Mouse (Mus musculus) MEL (cell line): ENCODE data around the gene Bcas3. TPM values are rescaled to one million over a fixed set of nuclear protein-coding genes. Genes with fewer than 3 reads are reported as not detected.

ENCODE experiments used
- DNase-seq: peaks from one replicate; pipeline ENCODE4 v3.0.0; 2011; ENCODE audit warnings: low read depth, low spot score
- H3K27ac ChIP-seq: 2 replicates; pipeline ENCODE4 v1.5.1; 2012; ENCODE audit warnings: low read depth, mild to moderate bottlenecking, control low read depth, low read length, moderate library complexity; ENCODE audit not compliant: control insufficient read depth
- H3K27me3 ChIP-seq, 2 experiments: fragments of 150-350 bp in 1 of 2; sonication (generic) in 1 of 2; 2 replicates each; pipeline ENCODE4 v1.6.1; 2012; ENCODE audit warnings: low read length in 2 of 2, mild to moderate bottlenecking in 2 of 2, improper control_type of control experiment in 1 of 2, moderate library complexity in 1 of 2; ENCODE audit not compliant: insufficient read depth in 2 of 2, control insufficient read depth in 1 of 2
- H3K36me3 ChIP-seq, 2 experiments: 2 replicates each; pipeline ENCODE4 v1.6.1; 2012 to 2014; ENCODE audit warnings: low read length in 2 of 2, improper control_type of control experiment in 1 of 2, inconsistent platforms in 1 of 2, mild to moderate bottlenecking in 1 of 2; ENCODE audit not compliant: insufficient read depth in 2 of 2, control insufficient read depth in 1 of 2
- H3K4me1 ChIP-seq, 2 experiments: fragments of 150-350 bp in 1 of 2; sonication (generic) in 1 of 2; 2 replicates each; pipeline ENCODE4 v1.6.1; 2012; ENCODE audit warnings: low read length in 2 of 2, improper control_type of control experiment in 1 of 2, mild to moderate bottlenecking in 1 of 2; ENCODE audit not compliant: insufficient read depth in 2 of 2, control insufficient read depth in 1 of 2
- H3K4me3 ChIP-seq, 2 experiments: fragments of 150-350 bp in 1 of 2; sonication (generic) in 1 of 2; 2 replicates each; pipeline ENCODE4 v1.5.1; 2012; ENCODE audit warnings: low read depth in 2 of 2, low read length in 2 of 2, mild to moderate bottlenecking in 2 of 2, moderate library complexity in 2 of 2, control low read depth in 1 of 2, improper control_type of control experiment in 1 of 2; ENCODE audit not compliant: control insufficient read depth in 1 of 2, insufficient read depth in 1 of 2
- H3K79me2 ChIP-seq: 2 replicates; pipeline ENCODE4 v1.6.1; 2012; ENCODE audit warnings: mild to moderate bottlenecking, low read length, moderate library complexity; ENCODE audit not compliant: control insufficient read depth, poor library complexity, insufficient read depth
- H3K9ac ChIP-seq: 2 replicates; pipeline ENCODE4 v1.6.1; 2012; ENCODE audit warnings: low read depth, mild to moderate bottlenecking, control low read depth, low read length, moderate library complexity; ENCODE audit not compliant: control insufficient read depth, poor library complexity, severe bottlenecking
- H3K9me3 ChIP-seq: fragments of 150-350 bp; sonication (generic); replicated peaks from 2 replicates; pipeline ENCODE4 v1.6.1; 2012; ENCODE audit warnings: mild to moderate bottlenecking, low read length, improper control_type of control experiment, moderate library complexity; ENCODE audit not compliant: insufficient read depth
- BHLHE40 ChIP-seq: IDR thresholded peaks from 2 replicates; pipeline ENCODE4 v1.6.1; 2012; ENCODE audit warnings: low read depth, mild to moderate bottlenecking, inconsistent platforms, low read length, improper control_type of control experiment, borderline replicate concordance
- CTCF ChIP-seq, 3 experiments: IDR thresholded peaks in 2 of 3; conservative IDR thresholded peaks in 1 of 3; 2 replicates each; pipeline ENCODE4 v1.5.1; 2011 to 2012; ENCODE audit warnings: low read length in 3 of 3, low read depth in 2 of 3, mild to moderate bottlenecking in 2 of 3, improper control_type of control experiment in 1 of 3, inconsistent platforms in 1 of 3, mixed read lengths in 1 of 3, moderate library complexity in 1 of 3; ENCODE audit not compliant: control insufficient read depth in 1 of 3, insufficient read depth in 1 of 3, poor library complexity in 1 of 3, severe bottlenecking in 1 of 3
- EP300 ChIP-seq, 2 experiments: IDR thresholded peaks; 2 replicates each; pipeline ENCODE4 v1.6.1; 2011; ENCODE audit warnings: improper control_type of control experiment in 2 of 2, low read length in 2 of 2, low read depth in 1 of 2, mild to moderate bottlenecking in 1 of 2
- GABPA ChIP-seq: IDR thresholded peaks from 2 replicates; pipeline ENCODE4 v1.6.1; 2012; ENCODE audit warnings: low read depth, mild to moderate bottlenecking, inconsistent platforms, low read length, improper control_type of control experiment, moderate library complexity
- GATA1 ChIP-seq: IDR thresholded peaks from 2 replicates; pipeline ENCODE4 v1.6.1; 2011; ENCODE audit warnings: low read depth, low read length, improper control_type of control experiment
- HCFC1 ChIP-seq: IDR thresholded peaks from 2 replicates; pipeline ENCODE4 v1.6.1; 2012; ENCODE audit warnings: low read depth, mild to moderate bottlenecking, inconsistent platforms, low read length, improper control_type of control experiment, moderate library complexity
- JUND ChIP-seq: IDR thresholded peaks from 2 replicates; pipeline ENCODE4 v1.6.1; 2011; ENCODE audit warnings: low read depth, mild to moderate bottlenecking, improper control_type of control experiment, low read length
- MAX ChIP-seq: IDR thresholded peaks from 2 replicates; pipeline ENCODE4 v1.6.1; 2011; ENCODE audit warnings: low read length, improper control_type of control experiment
- MAZ ChIP-seq: IDR thresholded peaks from 2 replicates; pipeline ENCODE4 v1.6.1; 2012; ENCODE audit warnings: low read depth, mild to moderate bottlenecking, inconsistent platforms, low read length, improper control_type of control experiment
- MYC ChIP-seq: IDR thresholded peaks from 2 replicates; pipeline ENCODE4 v1.6.1; 2011; ENCODE audit warnings: low read depth, mild to moderate bottlenecking, low read length, improper control_type of control experiment, moderate library complexity
- RAD21 ChIP-seq: IDR thresholded peaks from 2 replicates; pipeline ENCODE4 v1.6.1; 2011; ENCODE audit warnings: mild to moderate bottlenecking, low read depth, low read length, improper control_type of control experiment
- SIN3A ChIP-seq: IDR thresholded peaks from 2 replicates; pipeline ENCODE4 v1.6.1; 2012; ENCODE audit warnings: low read length, improper control_type of control experiment, inconsistent platforms
- SMC3 ChIP-seq: IDR thresholded peaks from 2 replicates; pipeline ENCODE4 v1.6.1; 2011; ENCODE audit warnings: low read depth, low read length, improper control_type of control experiment
- USF1 ChIP-seq: IDR thresholded peaks from 2 replicates; pipeline ENCODE4 v1.6.1; 2014; ENCODE audit warnings: low read depth, mild to moderate bottlenecking, inconsistent platforms, low read length, improper control_type of control experiment, moderate library complexity
- USF2 ChIP-seq, 2 experiments: IDR thresholded peaks; 2 replicates each; pipeline ENCODE4 v1.6.1; 2011 to 2012; ENCODE audit warnings: improper control_type of control experiment in 2 of 2, low read length in 2 of 2, borderline replicate concordance in 1 of 2, inconsistent platforms in 1 of 2, low read depth in 1 of 2, mild to moderate bottlenecking in 1 of 2; ENCODE audit not compliant: insufficient read depth in 1 of 2
- ZC3H11A ChIP-seq: IDR thresholded peaks from 2 replicates; pipeline ENCODE4 v1.6.1; 2012; ENCODE audit warnings: low read depth, mild to moderate bottlenecking, inconsistent platforms, low read length, improper control_type of control experiment
- ZKSCAN1 ChIP-seq: IDR thresholded peaks from 2 replicates; pipeline ENCODE4 v1.6.1; 2012; ENCODE audit warnings: low read depth, mild to moderate bottlenecking, inconsistent platforms, low read length, improper control_type of control experiment, moderate library complexity
- polyA plus RNA-seq, 2 experiments: library from polyadenylated mRNA; stranded (reverse) in 1 of 2; unstranded in 1 of 2; fragments of >175 nt in 1 of 2; fragments of >200 nt in 1 of 2; gene quantifications; 2 replicates each; pipeline versions ENCODE4 v1.2.1 to v1.2.4; 2012; ENCODE audit warnings: low replicate concordance in 2 of 2, low read depth in 1 of 2; ENCODE audit not compliant: insufficient read length in 2 of 2, insufficient read depth in 1 of 2, missing spikeins in 1 of 2
- total RNA-seq: library from RNA; depleted of rRNA; stranded (reverse); fragments of 300-350 nt; gene quantifications from 2 replicates; pipeline ENCODE4 v1.2.3, GENCODE M21; 2012

The Bcas3 gene
- total and polyA plus RNA-seq, 3 experiments, result 8.6 to 14.7 TPM; not detected in 1

- H3K27ac ChIP-seq, result no peak overlapping the region
- DNase-seq, result no peak
- no peaks in the 10 kb centered on the region for H3K4me1 ChIP-seq
- no peaks in the 10 kb centered on the region for H3K9me3 ChIP-seq
- no peaks in the 10 kb centered on the region for H3K27me3 ChIP-seq
- TF ChIP-seq USF2 (IDR thresholded peaks at IDR 0.05; ENCODE audit: borderline replicate concordance in 1 of 2, insufficient read depth in 1 of 2, low read depth in 1 of 2, low read length in 2 of 2), result no peak
- no peak for TF ChIP-seq EP300 (IDR thresholded peaks at IDR 0.05; ENCODE audit: low read depth in 1 of 2, low read length in 2 of 2)
- TF ChIP-seq USF1, result no peak
- no peak for TF ChIP-seq MAX
- no peak for TF ChIP-seq GABPA
- no peak for TF ChIP-seq JUND
- TF ChIP-seq BHLHE40, result no peak
- no peak for TF ChIP-seq SMC3
- TF ChIP-seq CTCF (IDR thresholded peaks at IDR 0.05 in 2 of 3, conservative IDR thresholded peaks at IDR 0.05 in 1 of 3; ENCODE audit: control insufficient read depth in 1 of 3, insufficient read depth in 1 of 3, low read depth in 2 of 3, low read length in 3 of 3, poor library complexity in 1 of 3, severe bottlenecking in 1 of 3), result no peak
- no peak for TF ChIP-seq HCFC1
- no peak for TF ChIP-seq ZKSCAN1
- no peak for TF ChIP-seq MAZ
- no peak for TF ChIP-seq SIN3A
- TF ChIP-seq ZC3H11A, result no peak
- H3K4me3 ChIP-seq, result no peak overlapping the region
- no peaks in the 10 kb centered on the region for H3K36me3 ChIP-seq
- no peaks in the 10 kb centered on the region for H3K79me2 ChIP-seq
- no peak overlapping the region for H3K9ac ChIP-seq
Observed at GRCm38 (mm10) chr11:85461536-85461935, 108.6 kb downstream of the Bcas3 start.

- Histone ChIP-seq H3K27me3 (no peaks in the 10 kb centered on the region), H3K9ac (no peak overlapping the region), H3K36me3 (no peaks in the 10 kb centered on the region), H3K79me2 (no peaks in the 10 kb centered on the region), H3K27ac (no peak overlapping the region), H3K9me3 (no peaks in the 10 kb centered on the region)
- peak; percentile 65 for DNase-seq
- TF ChIP-seq GATA1, result no peak
- peak; percentile 19 to 81 (median 54); a peak in 4 of 6 replicates for TF ChIP-seq CTCF (IDR thresholded peaks at IDR 0.05 in 2 of 3, conservative IDR thresholded peaks at IDR 0.05 in 1 of 3; ENCODE audit: control insufficient read depth in 1 of 3, insufficient read depth in 1 of 3, low read depth in 2 of 3, low read length in 3 of 3, poor library complexity in 1 of 3, severe bottlenecking in 1 of 3)
- no peak for TF ChIP-seq GABPA
- TF ChIP-seq SIN3A, result peak; percentile 49; the same call in 1 of the 2 replicates
- TF ChIP-seq ZC3H11A, result peak; percentile 68
- TF ChIP-seq RAD21, result peak; percentile 84
- no peak for TF ChIP-seq MYC
- TF ChIP-seq SMC3, result peak; percentile 76
- TF ChIP-seq, all 39 proteins: peak for 5
- Histone ChIP-seq H3K4me1 (no peaks in the 10 kb centered on the region), H3K4me3 (no peak overlapping the region)
Observed at GRCm38 (mm10) chr11:85469526-85469925, 116.6 kb downstream of the Bcas3 start.
